Comparison of ENCODE assay signal across 8 mouse cellular contexts in the genomic region with DNA sequence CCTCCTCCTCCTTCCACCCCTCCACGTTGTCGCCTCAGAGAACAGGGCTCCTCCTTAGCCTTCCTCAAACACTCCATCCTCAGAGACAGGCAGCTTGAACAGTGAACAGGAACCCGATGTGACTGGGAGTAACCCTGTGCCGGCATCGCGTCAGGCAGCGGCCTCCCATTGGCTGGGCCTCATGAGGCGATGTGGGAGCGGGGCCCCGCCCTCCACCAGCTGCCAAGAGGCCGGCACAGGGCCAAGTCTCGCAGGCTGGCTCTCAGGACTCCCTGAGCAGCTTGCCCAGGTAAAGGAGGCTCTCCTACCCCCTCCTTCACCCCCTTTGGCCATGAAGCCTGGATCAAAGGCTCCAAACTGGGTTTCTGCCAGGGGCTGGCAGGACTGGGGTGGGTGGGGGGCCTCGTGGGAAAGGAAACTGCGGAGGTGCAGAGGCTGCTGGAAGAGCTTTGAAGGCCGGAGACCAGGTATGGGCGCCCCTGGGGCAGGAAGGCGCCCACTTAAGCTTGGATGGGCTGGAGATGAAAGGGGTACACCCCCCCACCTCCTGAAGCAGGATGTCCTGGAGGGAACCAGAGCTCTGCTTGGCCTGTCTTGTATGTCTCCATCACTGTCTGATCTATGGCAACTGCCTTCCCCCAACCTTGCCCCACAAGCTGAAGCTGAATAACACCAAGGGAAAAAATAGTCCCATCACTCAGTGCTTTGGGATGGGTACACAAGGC. TPM values are rescaled to one million over a fixed set of nuclear protein-coding genes. Genes with fewer than 3 reads are reported as not detected.
A peak's percentile ranks its signal among the peaks of the same experiment; 100 is the strongest.
DNase-seq lines count a peak whose midpoint lies in the region; ATAC-seq and TF ChIP-seq lines count a peak whose summit lies in the region.

No protein-coding gene starts in this region.

- H3K27me3 ChIP-seq in MEL (ENCODE audit: control insufficient read depth in 1 of 2, insufficient read depth in 2 of 2, low read length in 2 of 2), result no peaks in the 10 kb centered on the region
- peaks cover 20% of the 10 kb centered on the region for H3K27me3 ChIP-seq in hindbrain, embryonic 10.5 days (ENCODE audit: insufficient read depth, poor library complexity, severe bottlenecking)
- peaks cover 61% of the 10 kb centered on the region for H3K27me3 ChIP-seq in lung, embryonic 16.5 days (ENCODE audit: control insufficient read depth, insufficient read depth, low read depth, low read length)
- H3K27me3 ChIP-seq in thymus, adult 2 months (ENCODE audit: control insufficient read depth, insufficient read depth, low read length), result no peaks in the 10 kb centered on the region

- no peak for TF ChIP-seq RAD21 in MEL (IDR thresholded peaks at IDR 0.05; ENCODE audit: low read depth, low read length)

- peak overlapping the region; percentile 27 for H3K27ac ChIP-seq in MEL (ENCODE audit: control insufficient read depth, low read depth, low read length)
- peak overlapping the region; percentile 91 for H3K27ac ChIP-seq in hindbrain, embryonic 10.5 days
- no peak overlapping the region for H3K27ac ChIP-seq in lung, embryonic 16.5 days (ENCODE audit: low read length)
- no peak overlapping the region for H3K27ac ChIP-seq in thymus, adult 2 months (ENCODE audit: control insufficient read depth, insufficient read depth, low read length)

- TF ChIP-seq CTCF in MEL (IDR thresholded peaks at IDR 0.05 in 2 of 3, conservative IDR thresholded peaks at IDR 0.05 in 1 of 3; ENCODE audit: control insufficient read depth in 1 of 3, insufficient read depth in 1 of 3, low read depth in 2 of 3, low read length in 3 of 3, poor library complexity in 1 of 3, severe bottlenecking in 1 of 3), result no peak
- TF ChIP-seq CTCF in thymus, adult 2 months (IDR thresholded peaks at IDR 0.05; ENCODE audit: borderline replicate concordance, control insufficient read depth, extremely low read depth, insufficient read depth, low read length, poor library complexity), result no peak

- 0 out of 4 replicates have a peak, but pooled peaks of 1 of the 2 experiments have one; percentile 37 for TF ChIP-seq EP300 in MEL (IDR thresholded peaks at IDR 0.05; ENCODE audit: low read depth in 1 of 2, low read length in 2 of 2)

- TF ChIP-seq POLR2A in MEL (IDR thresholded peaks at IDR 0.05; ENCODE audit: control insufficient read depth in 1 of 2, insufficient read depth in 1 of 2, low read depth in 1 of 2, low read length in 2 of 2, poor library complexity in 1 of 2), result peak; percentile 48 to 92; a peak in 2 of 4 replicates
- TF ChIP-seq POLR2A in thymus, adult 2 months (IDR thresholded peaks at IDR 0.05; ENCODE audit: control insufficient read depth, extremely low read depth, insufficient read depth, low read length, poor library complexity), result no peak; the same call in 1 of the 2 replicates

- peak; percentile 94 for ATAC-seq in lung, embryonic 16.5 days (ENCODE audit: low read depth)

- peak overlapping the region; percentile 17 for H3K9ac ChIP-seq in MEL (ENCODE audit: control insufficient read depth, low read depth, low read length, poor library complexity, severe bottlenecking)
- no peak overlapping the region for H3K9ac ChIP-seq in lung, embryonic 16.5 days (ENCODE audit: low read length)

- H3K9me3 ChIP-seq in MEL (replicated peaks; ENCODE audit: insufficient read depth, low read length), result no peaks in the 10 kb centered on the region
- H3K9me3 ChIP-seq in hindbrain, embryonic 10.5 days, result no peaks in the 10 kb centered on the region
- H3K9me3 ChIP-seq in lung, embryonic 16.5 days (ENCODE audit: control insufficient read depth, low read length), result no peaks in the 10 kb centered on the region

- H3K79me2 ChIP-seq in MEL (ENCODE audit: control insufficient read depth, insufficient read depth, low read length, poor library complexity), result peaks cover 2% of the 10 kb centered on the region

- H3K4me2 ChIP-seq in lung, embryonic 16.5 days (ENCODE audit: low read depth, low read length), result peak overlapping the region; percentile 49

- peak; percentile 96 for DNase-seq in MEL (ENCODE audit: low read depth, low spot score)
- peak; percentile 34 for DNase-seq in cerebellum, adult 8-10 months
- DNase-seq in forelimb bud, embryonic 11.5 days (ENCODE audit: low read depth, low spot score), result peak; percentile 80
- DNase-seq in hindbrain, embryonic 10.5 days (ENCODE audit: low spot score), result peak; percentile 87
- peak; percentile 91 for DNase-seq in layer of hippocampus, adult 9-11 months
- peak; percentile 84 for DNase-seq in ovary, adult 18-20 months (ENCODE audit: low spot score)
- peak; percentile 88 for DNase-seq in thymus, adult 2 months

- H3K36me3 ChIP-seq in MEL (ENCODE audit: control insufficient read depth in 1 of 2, insufficient read depth in 2 of 2, low read length in 2 of 2), result peaks cover 3 to 24% of the 10 kb centered on the region in 2 experiments; a peak in 3 of 4 replicates
- peaks cover 86% of the 10 kb centered on the region for H3K36me3 ChIP-seq in hindbrain, embryonic 10.5 days
- no peaks in the 10 kb centered on the region for H3K36me3 ChIP-seq in lung, embryonic 16.5 days (ENCODE audit: control insufficient read depth, insufficient read depth, low read length)
- no peaks in the 10 kb centered on the region for H3K36me3 ChIP-seq in thymus, adult 2 months (ENCODE audit: control insufficient read depth, insufficient read depth, low read length)

- 14% methylated on average over 17 of the region's 17 CpGs for whole genome bisulfite sequencing in hindbrain, embryonic 10.5 days
- WGBS in lung, embryonic 16.5 days, result 5% methylated on average over 17 of the region's 17 CpGs
- 5% methylated on average over 17 of the region's 17 CpGs for WGBS in thymus, adult 2 months

- peak overlapping the region; percentile 13 to 21; a peak in 3 of 4 replicates for H3K4me3 ChIP-seq in MEL (ENCODE audit: control insufficient read depth in 1 of 2, insufficient read depth in 1 of 2, low read depth in 2 of 2, low read length in 2 of 2)
- peak overlapping the region; percentile 44 for H3K4me3 ChIP-seq in hindbrain, embryonic 10.5 days
- H3K4me3 ChIP-seq in lung, embryonic 16.5 days (ENCODE audit: low read length), result peak overlapping the region; percentile 7; the same call in 1 of the 2 replicates
- H3K4me3 ChIP-seq in thymus, adult 2 months (ENCODE audit: control insufficient read depth, insufficient read depth, low read length), result peak overlapping the region; percentile 27

- peaks cover 2 to 24% of the 10 kb centered on the region in 2 experiments; a peak in 3 of 4 replicates for H3K4me1 ChIP-seq in MEL (ENCODE audit: control insufficient read depth in 1 of 2, insufficient read depth in 2 of 2, low read length in 2 of 2)
- peaks cover 47% of the 10 kb centered on the region for H3K4me1 ChIP-seq in hindbrain, embryonic 10.5 days (replicated peaks)
- H3K4me1 ChIP-seq in lung, embryonic 16.5 days (replicated peaks; ENCODE audit: control insufficient read depth, insufficient read depth, low read length), result peaks cover 20% of the 10 kb centered on the region
- H3K4me1 ChIP-seq in thymus, adult 2 months (replicated peaks; ENCODE audit: control insufficient read depth, insufficient read depth, low read length), result peaks cover 16% of the 10 kb centered on the region

TF ChIP-seq in MEL, 35 proteins besides CTCF, POLR2A, EP300 and RAD21 (continues in another document):
- TF ChIP-seq ELF1 (IDR thresholded peaks at IDR 0.05; ENCODE audit: low read depth, low read length) (peak; percentile 10; the same call in 1 of the 2 replicates), MAZ (IDR thresholded peaks at IDR 0.05; ENCODE audit: low read depth, low read length) (peak; percentile 74; the same call in 1 of the 2 replicates), GATA1 (IDR thresholded peaks at IDR 0.05; ENCODE audit: low read depth, low read length) (no peak), ETS1 (IDR thresholded peaks at IDR 0.05; ENCODE audit: low read depth, low read length) (peak; percentile 66; the same call in 1 of the 2 replicates), ZMIZ1 (IDR thresholded peaks at IDR 0.05; ENCODE audit: low read depth, low read length) (peak; percentile 70; the same call in 1 of the 2 replicates), BHLHE40 (IDR thresholded peaks at IDR 0.05; ENCODE audit: borderline replicate concordance, low read depth, low read length) (no peak), HCFC1 (IDR thresholded peaks at IDR 0.05; ENCODE audit: low read depth, low read length) (no peak), E2F4 (IDR thresholded peaks at IDR 0.05; ENCODE audit: borderline replicate concordance, low read depth, low read length) (no peak), NELFE (IDR thresholded peaks at IDR 0.05; ENCODE audit: low read depth, low read length) (peak; percentile 74), NRF1 (IDR thresholded peaks at IDR 0.05; ENCODE audit: insufficient read depth, low read depth, low read length, poor library complexity, severe bottlenecking) (no peak), POLR2AphosphoS2 (IDR thresholded peaks at IDR 0.05; ENCODE audit: low read length) (peak; percentile 74), POLR2AphosphoS5 (IDR thresholded peaks at IDR 0.05; ENCODE audit: borderline replicate concordance, low read depth, low read length) (no peak), MXI1 (IDR thresholded peaks at IDR 0.05; ENCODE audit: low read depth, low read length) (no peak), SIN3A (IDR thresholded peaks at IDR 0.05; ENCODE audit: low read length) (peak; percentile 58), TCF12 (IDR thresholded peaks at IDR 0.05; ENCODE audit: low read depth, low read length) (peak; percentile 66; the same call in 1 of the 2 replicates), MAX (IDR thresholded peaks at IDR 0.05; ENCODE audit: low read length) (no peak), MYC (IDR thresholded peaks at IDR 0.05; ENCODE audit: low read depth, low read length) (0 out of 2 replicates have a peak, but pooled peaks have one; percentile 52), TAL1 (IDR thresholded peaks at IDR 0.05; ENCODE audit: low read length) (no peak), TBP (IDR thresholded peaks at IDR 0.05; ENCODE audit: low read depth, low read length) (peak; percentile 73; the same call in 1 of the 2 replicates)

RNA-seq across cellular contexts. Expression of a gene that starts 5.4 kb away (rescaled TPM):
- 8.4 and 14.3 TPM in 2 replicates for total RNA-seq in MEL (2012; rRNA removed)
- 1 to 10 TPM in 1 of 2 experiments, not detected in 1; 8.8 TPM for polyA plus RNA-seq in MEL (2012; ENCODE audit: insufficient read depth in 1 of 2, insufficient read length in 2 of 2, low read depth in 1 of 2, low replicate concordance in 2 of 2, missing spikeins in 1 of 2)
- polyA plus RNA-seq in hindbrain, embryonic 10.5 days (2016; fragmentation: Nextera tagmentation; extraction: Ambion mirVana), result 26.8 and 28.9 TPM in 2 replicates
- 0.21 and 0.62 TPM in 2 replicates for polyA plus RNA-seq in lung, embryonic 16.5 days (2015; fragmentation: Nextera tagmentation; extraction: Ambion mirVana)
- 3.2 and 3.5 TPM in 2 replicates for polyA plus RNA-seq in thymus, adult 2 months (2012; rRNA removed)

RNA-seq across cellular contexts. Expression of a gene that starts 39.9 kb away (rescaled TPM):
- total RNA-seq in MEL (2012; rRNA removed), result not detected in 2 replicates
- polyA plus RNA-seq in MEL (2012; ENCODE audit: insufficient read depth in 1 of 2, insufficient read length in 2 of 2, low read depth in 1 of 2, low replicate concordance in 2 of 2, missing spikeins in 1 of 2), result not detected
- polyA plus RNA-seq in hindbrain, embryonic 10.5 days (2016; fragmentation: Nextera tagmentation; extraction: Ambion mirVana), result 74.1 and 82.3 TPM in 2 replicates
- 11.7 and 11.9 TPM in 2 replicates for polyA plus RNA-seq in lung, embryonic 16.5 days (2015; fragmentation: Nextera tagmentation; extraction: Ambion mirVana)
- 4.3 and 5.2 TPM in 2 replicates for polyA plus RNA-seq in thymus, adult 2 months (2012; rRNA removed)

Comparison
In these comparisons a context has a peak if more than half of its experiments do, and no peak if none do; other contexts are left out.
1. DNase-seq: peak in every context shown above with its lines; median percentile 96 in MEL; 91 in layer of hippocampus, adult 9-11 months; 88 in thymus, adult 2 months; 87 in hindbrain, embryonic 10.5 days; 84 in ovary, adult 18-20 months; 80 in forelimb bud, embryonic 11.5 days; 34 in cerebellum, adult 8-10 months.
2. H3K27ac ChIP-seq: peak in MEL (single experiment) and hindbrain, embryonic 10.5 days (single experiment); none in lung, embryonic 16.5 days (single experiment) and thymus, adult 2 months (single experiment).
3. Peak in every context shown above with its lines, with median percentiles within 50 percentile points of each other: H3K4me3 ChIP-seq.